Mouse (Mus musculus) layer of hippocampus, adult 11-12 months (tissue): ENCODE measurements at regions not wholly inside any gene's neighbourhood (a gene's known extent, or its start where the extent isn't known, plus 50 kb on each side); places are given as distances from the start of the nearest gene placed in this dataset.

Experiments
- DNase-seq: peaks from one replicate; pipeline ENCODE4 v3.0.0; 2022; ENCODE audit warnings: low spot score

DNA sequence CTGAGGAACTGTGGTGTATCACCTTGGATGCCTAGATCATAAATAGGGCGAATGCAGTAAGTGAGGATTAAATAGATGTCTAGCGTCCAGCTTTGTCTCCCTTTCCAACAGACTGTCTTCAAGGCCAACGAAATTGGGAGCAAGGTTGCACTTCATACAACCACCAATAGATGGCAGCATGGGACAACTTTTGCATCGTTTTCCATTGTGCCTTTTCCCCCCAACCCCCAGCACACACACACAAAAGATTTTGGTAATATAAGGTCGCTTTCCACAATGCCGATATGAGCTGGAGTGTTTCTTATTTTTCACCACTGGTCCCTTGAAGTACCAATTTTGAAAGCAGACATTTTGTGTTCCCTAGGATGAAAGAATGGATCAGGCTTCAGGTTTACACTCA is 304.7 kb downstream of the BC048507 start:
- peak; percentile 75 for DNase-seq

- DNase-seq = peak; percentile 35
These were observed 310.3 kb downstream of the BC048507 start for GRCm38 (mm10) chr13:68173456-68173855.
